Mouse (Mus musculus) embryonic facial prominence, embryonic 15.5 days (tissue): ENCODE results near the gene Orm3. TPM values are rescaled to one million over a fixed set of nuclear protein-coding genes. Genes with fewer than 3 reads are reported as not detected.
A peak's percentile ranks its signal among the peaks of the same experiment; 100 is the strongest.
"Not testable (repeated sequence)": the region's sequence is repeated elsewhere in the genome, so short reads cannot be mapped to it uniquely, and the experiment has no call there.

Source experiments
- ATAC-seq: fragments of 200-750 bp; cut with Nextera tagmentation; 2 replicates; pipeline ENCODE4 v1.8.0; 2017; ENCODE audit warnings: low read depth, moderate TSS enrichment; ENCODE audit not compliant: insufficient number of reproducible peaks, low FRiP score, low TSS enrichment
- H3K27ac ChIP-seq: fragments of 300-500 bp; sonication (generic); replicated peaks from 2 replicates; pipeline ENCODE4 v1.5.1; 2015; ENCODE audit warnings: mild to moderate bottlenecking, inconsistent platforms
- H3K27me3 ChIP-seq: fragments of 300-500 bp; sonication (generic); 2 replicates; pipeline ENCODE4 v1.6.1; 2015; ENCODE audit warnings: inconsistent platforms
- H3K36me3 ChIP-seq: fragments of 300-500 bp; sonication (generic); 2 replicates; pipeline ENCODE4 v1.6.1; 2015; ENCODE audit warnings: mild to moderate bottlenecking, inconsistent platforms
- H3K4me1 ChIP-seq: fragments of 300-500 bp; sonication (generic); 2 replicates; pipeline ENCODE4 v1.6.1; 2015; ENCODE audit warnings: inconsistent platforms
- H3K4me2 ChIP-seq: fragments of 300-500 bp; sonication (generic); replicated peaks from 2 replicates; pipeline ENCODE4 v1.6.1; 2015; ENCODE audit warnings: mild to moderate bottlenecking, inconsistent platforms
- H3K4me3 ChIP-seq: fragments of 300-500 bp; sonication (generic); replicated peaks from 2 replicates; pipeline ENCODE4 v1.5.1; 2015; ENCODE audit warnings: mild to moderate bottlenecking, inconsistent platforms
- H3K9ac ChIP-seq: fragments of 300-500 bp; sonication (generic); 2 replicates; pipeline ENCODE4 v1.6.1; 2015; ENCODE audit warnings: inconsistent platforms
- H3K9me3 ChIP-seq: fragments of 300-500 bp; sonication (generic); replicated peaks from 2 replicates; pipeline ENCODE4 v1.6.1; 2016; ENCODE audit warnings: inconsistent platforms
- WGBS: fragments of 180-500 bp; shearing (Covaris S2); methylation state at CpG from one replicate; pipeline ENCODE4 v1.1.7; 2015; 5-methylcytosine and 5-hydroxymethylcytosine counted together
- polyA plus RNA-seq: library from polyadenylated mRNA; unstranded; fragments of >200 nt; fragmentation: Nextera tagmentation; extraction: Ambion mirVana; gene quantifications from 2 replicates; pipeline ENCODE4 v1.2.1, GENCODE M21; 2015

Gene Orm3
- not detected in 2 replicates for polyA plus RNA-seq

DNA sequence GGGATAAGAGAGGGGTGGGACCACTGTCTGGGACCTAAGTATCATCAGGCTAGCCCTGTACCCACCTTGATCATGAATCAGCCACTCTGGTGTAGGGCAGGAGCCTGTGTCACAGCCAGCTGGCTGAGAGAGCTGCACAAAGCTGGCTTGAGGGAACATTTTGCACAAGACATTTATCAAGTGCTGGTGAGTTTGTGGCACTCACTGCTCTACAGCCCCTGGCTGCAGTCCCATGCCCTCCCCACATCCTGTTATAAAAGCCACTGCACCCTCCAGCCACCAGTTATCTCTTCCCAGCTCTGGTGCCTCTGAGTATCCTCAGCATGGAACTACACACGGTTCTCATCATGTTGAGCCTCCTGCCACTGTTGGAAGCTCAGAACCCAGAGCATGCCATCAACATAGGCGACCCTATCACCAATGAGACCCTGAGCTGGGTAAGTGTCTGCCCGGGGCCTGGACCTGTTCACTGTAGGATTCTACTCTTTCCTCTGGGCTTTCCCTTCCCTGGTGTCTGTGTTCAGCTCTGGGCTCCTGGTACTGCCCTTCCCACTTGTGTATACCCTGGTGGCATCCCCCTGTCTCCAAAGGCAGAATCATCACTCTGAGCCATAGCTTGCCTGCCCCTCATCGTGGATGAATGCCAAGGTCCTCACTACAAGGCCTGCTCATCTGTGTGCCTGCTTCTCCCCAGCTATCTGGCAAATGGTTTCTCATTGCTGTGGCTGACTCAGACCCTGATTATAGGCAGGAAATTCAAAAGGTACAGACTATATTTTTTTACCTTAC lies at the start of gene Orm3:
TSS of gene Orm3 (plus strand) at position 286 of the 789 bp plus-strand sequence.
- Histone ChIP-seq H3K4me2 (no peak within 1 kb of the TSS), H3K27ac (no peak within 1 kb of the TSS), H3K27me3 (no peaks in the 10 kb centered on the region), H3K9ac (no peak within 1 kb of the TSS), H3K4me1 (no peaks in the 10 kb centered on the region), H3K9me3 (no peaks in the 10 kb centered on the region), H3K36me3 (no peaks in the 10 kb centered on the region), H3K4me3 (no peak within 1 kb of the TSS)
- WGBS = 81% methylated on average over 4 of the region's 4 CpGs
- no peak for ATAC-seq

DNA sequence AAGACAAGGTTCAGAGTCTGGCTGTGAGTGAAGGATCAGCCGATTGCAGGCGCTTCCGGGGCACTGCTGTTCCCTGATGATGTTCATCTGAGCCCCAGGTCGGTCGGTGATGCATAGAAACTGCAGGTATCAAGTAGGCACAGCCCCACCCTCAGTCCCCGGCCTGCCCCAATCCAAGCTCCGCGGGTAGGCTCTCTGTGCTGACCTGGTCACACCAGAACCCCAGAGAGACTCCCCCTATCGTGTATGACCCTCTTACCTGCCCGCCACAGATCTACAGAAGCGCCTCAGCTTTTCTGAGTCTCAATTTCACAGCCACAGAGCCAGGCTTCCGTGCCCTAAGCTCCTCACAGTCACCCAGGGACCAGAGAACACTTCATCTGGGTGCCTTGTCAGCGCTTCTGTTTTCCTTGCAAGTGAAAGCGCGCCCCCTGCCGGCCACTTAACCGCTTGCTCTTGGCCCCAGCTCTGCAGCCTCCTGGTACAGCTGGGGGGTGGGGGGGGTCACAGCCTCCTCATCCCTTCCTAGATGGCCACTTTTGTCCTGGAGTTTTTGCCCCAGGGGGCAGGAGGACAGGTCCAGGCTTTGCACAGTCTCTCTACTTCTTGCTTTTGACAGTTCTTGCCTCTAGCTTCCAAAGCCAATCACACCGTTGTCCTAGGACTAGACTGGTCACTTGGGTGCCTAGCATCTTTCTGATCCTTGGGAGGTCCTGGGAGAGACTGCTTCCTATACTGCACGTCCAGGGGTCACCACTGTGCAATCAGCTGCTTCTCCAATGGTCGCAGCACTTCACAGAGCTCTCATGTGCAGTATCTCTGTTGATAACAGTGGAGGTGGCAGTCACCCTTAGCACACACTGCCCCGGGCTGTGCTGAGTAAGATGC lies 48.5 kb upstream of the Orm3 start:
- Histone ChIP-seq H3K27me3 (no peaks in the 10 kb centered on the region), H3K4me3 (no peak overlapping the region), H3K27ac (no peak overlapping the region), H3K9me3 (no peaks in the 10 kb centered on the region), H3K9ac (no peak overlapping the region), H3K4me2 (no peak overlapping the region), H3K4me1 (peaks cover 17% of the 10 kb centered on the region), H3K36me3 (peaks cover 40% of the 10 kb centered on the region)
- no peak for ATAC-seq
- 34% methylated on average over 21 of the region's 21 CpGs for WGBS

GRCm38 (mm10) chr4:63308316-63308715 lies 47.6 kb upstream of the Orm3 start:
- Histone ChIP-seq H3K27me3 (no peaks in the 10 kb centered on the region), H3K36me3 (peaks cover 38% of the 10 kb centered on the region), H3K4me1 (peaks cover 12% of the 10 kb centered on the region; the same call in 1 of the 2 replicates), H3K27ac (no peak overlapping the region), H3K4me2 (no peak overlapping the region), H3K9me3 (no peaks in the 10 kb centered on the region), H3K9ac (no peak overlapping the region), H3K4me3 (no peak overlapping the region)
- WGBS = 80% methylated on average over 3 of the region's 3 CpGs
- ATAC-seq = no peak

- H3K27me3 ChIP-seq = no peaks in the 10 kb centered on the region
- H3K9ac ChIP-seq = no peak overlapping the region
- peaks cover 44% of the 10 kb centered on the region for H3K36me3 ChIP-seq
- no peak overlapping the region for H3K4me3 ChIP-seq
- H3K9me3 ChIP-seq = no peaks in the 10 kb centered on the region
- H3K4me1 ChIP-seq = peaks cover 19% of the 10 kb centered on the region
- WGBS = 58% methylated on average over 10 of the region's 10 CpGs
- H3K4me2 ChIP-seq = no peak overlapping the region
- no peak for ATAC-seq
- H3K27ac ChIP-seq = 0 out of 2 replicates have a peak overlapping the region, but pooled peaks have one; percentile 12
These were observed 45.6 kb upstream of the Orm3 start for GRCm38 (mm10) chr4:63310247-63310855.

DNA sequence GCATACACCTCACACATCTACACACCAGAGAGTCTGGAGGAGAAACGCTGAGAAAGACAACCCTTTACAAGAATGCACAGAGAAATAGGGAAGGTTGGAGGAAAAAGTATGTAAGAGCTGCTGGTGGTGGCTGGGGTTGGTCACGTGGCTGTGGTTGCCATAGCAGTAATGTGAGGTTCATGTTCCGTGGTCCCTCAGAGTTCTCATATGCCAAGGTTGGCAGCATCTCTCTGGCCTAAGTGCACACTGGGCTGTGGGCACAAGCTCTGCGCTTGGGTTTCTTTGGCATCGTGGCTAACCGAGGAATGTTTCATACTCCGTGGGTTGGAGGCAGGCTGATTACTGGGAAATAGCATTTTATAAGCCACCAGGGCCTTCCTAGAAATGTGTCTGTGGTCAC lies 44.5 kb upstream of the Orm3 start:
- 72% methylated on average over 7 of the region's 7 CpGs for WGBS
- peak; percentile 54; the same call in 1 of the 2 replicates for ATAC-seq

GRCm38 (mm10) chr4:63314063-63314462 lies 41.9 kb upstream of the Orm3 start:
- no peak for ATAC-seq

More for the DNA sequence above, 44.5 kb upstream of the Orm3 start:
- Histone ChIP-seq H3K9ac (no peak overlapping the region), H3K27me3 (no peaks in the 10 kb centered on the region), H3K9me3 (no peaks in the 10 kb centered on the region), H3K4me1 (peaks cover 30% of the 10 kb centered on the region), H3K27ac (peak overlapping the region; percentile 65), H3K36me3 (peaks cover 41% of the 10 kb centered on the region), H3K4me3 (no peak overlapping the region), H3K4me2 (no peak overlapping the region)

GRCm38 (mm10) chr4:63316076-63316746 lies 39.8 kb upstream of the Orm3 start:
- no peak overlapping the region for H3K4me2 ChIP-seq
- peak overlapping the region; percentile 12; the same call in 1 of the 2 replicates for H3K27ac ChIP-seq
- no peak overlapping the region for H3K9ac ChIP-seq
- H3K36me3 ChIP-seq = peaks cover 50% of the 10 kb centered on the region
- H3K9me3 ChIP-seq = no peaks in the 10 kb centered on the region
- peaks cover 21% of the 10 kb centered on the region; the same call in 1 of the 2 replicates for H3K4me1 ChIP-seq
- H3K27me3 ChIP-seq = no peaks in the 10 kb centered on the region
- peak; percentile 75 for ATAC-seq
- H3K4me3 ChIP-seq = no peak overlapping the region
- 45% methylated on average over 9 of the region's 9 CpGs for WGBS

More at GRCm38 (mm10) chr4:63314063-63314462, 41.9 kb upstream of the Orm3 start:
- H3K9me3 ChIP-seq = no peaks in the 10 kb centered on the region
- H3K9ac ChIP-seq = no peak overlapping the region
- no peaks in the 10 kb centered on the region for H3K27me3 ChIP-seq
- peaks cover 30% of the 10 kb centered on the region for H3K4me1 ChIP-seq
- no peak overlapping the region for H3K27ac ChIP-seq
- H3K36me3 ChIP-seq = peaks cover 49% of the 10 kb centered on the region
- no peak overlapping the region for H3K4me3 ChIP-seq
- H3K4me2 ChIP-seq = no peak overlapping the region
- WGBS = 77% methylated on average over 5 of the region's 5 CpGs

DNA sequence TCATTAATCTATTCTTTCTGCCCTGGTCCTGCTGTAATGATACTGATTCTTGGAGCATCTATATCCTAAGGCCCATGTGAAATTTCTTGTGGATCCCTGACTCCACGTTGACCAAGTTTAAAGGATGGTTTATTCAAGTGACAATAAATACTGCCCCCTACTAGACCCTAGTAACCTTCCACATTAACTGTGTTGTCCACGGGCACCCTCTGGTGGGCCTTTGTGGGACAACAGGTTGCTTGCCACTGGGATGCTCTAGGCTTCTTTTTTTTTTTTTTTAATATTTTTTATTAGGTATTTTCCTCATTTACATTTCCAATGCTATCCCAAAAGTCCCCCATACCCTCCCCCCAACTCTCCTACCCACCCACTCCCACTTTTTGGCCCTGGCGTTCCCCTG lies 36.4 kb upstream of the Orm3 start:
- not testable (repeated sequence) for H3K4me3 ChIP-seq, H3K27ac ChIP-seq, H3K4me2 ChIP-seq, H3K9ac ChIP-seq, H3K9me3 ChIP-seq, ATAC-seq, H3K27me3 ChIP-seq
- peaks cover 63% of the 10 kb centered on the region for H3K36me3 ChIP-seq
- peaks cover 20% of the 10 kb centered on the region; the same call in 1 of the 2 replicates for H3K4me1 ChIP-seq
- WGBS = 25% methylated on average over 3 of the region's 3 CpGs

DNA sequence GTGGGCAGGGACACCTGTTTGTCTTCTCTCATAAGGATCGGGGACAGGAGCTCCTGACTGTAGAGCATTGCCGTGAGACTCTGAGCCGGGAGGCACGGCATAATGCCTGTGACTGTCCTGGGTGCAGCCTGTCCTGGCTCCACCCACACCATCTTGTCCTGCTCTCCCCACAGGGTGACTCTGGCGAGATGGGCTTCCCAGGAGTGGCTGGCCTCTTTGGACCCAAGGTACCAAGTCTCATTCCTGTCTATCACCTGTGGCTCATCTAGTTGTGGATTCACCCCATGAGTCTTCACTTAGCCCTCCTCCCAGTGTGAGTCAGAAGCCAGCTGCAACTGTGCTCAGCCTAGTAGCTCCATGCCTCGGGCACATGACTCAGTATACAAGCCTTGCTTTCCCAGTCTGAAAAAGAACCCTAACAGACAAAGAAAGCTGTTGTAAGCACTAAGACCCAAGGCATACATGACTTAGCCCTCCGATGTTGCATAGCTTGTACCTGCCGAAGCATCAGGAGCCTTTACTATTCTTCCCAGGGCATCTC lies 32.6 kb upstream of the Orm3 start:
- Histone ChIP-seq H3K27ac (peak overlapping the region; percentile 17; the same call in 1 of the 2 replicates), H3K4me1 (no peaks in the 10 kb centered on the region), H3K4me2 (no peak overlapping the region), H3K4me3 (no peak overlapping the region), H3K9ac (no peak overlapping the region), H3K27me3 (no peaks in the 10 kb centered on the region), H3K36me3 (peaks cover 74% of the 10 kb centered on the region), H3K9me3 (no peaks in the 10 kb centered on the region)
- WGBS = 67% methylated on average over 8 of the region's 8 CpGs
- ATAC-seq = peak; percentile 35; the same call in 1 of the 2 replicates

GRCm38 (mm10) chr4:63333403-63333802 lies 22.6 kb upstream of the Orm3 start:
- Histone ChIP-seq H3K27ac (no peak overlapping the region), H3K4me1 (no peaks in the 10 kb centered on the region; the same call in 1 of the 2 replicates), H3K4me3 (no peak overlapping the region), H3K27me3 (no peaks in the 10 kb centered on the region), H3K36me3 (peaks cover 35% of the 10 kb centered on the region), H3K4me2 (no peak overlapping the region), H3K9ac (no peak overlapping the region), H3K9me3 (no peaks in the 10 kb centered on the region)
- no peak for ATAC-seq
- WGBS = 91% methylated on average over 4 of the region's 4 CpGs
